Mouse (Mus musculus) midbrain, embryonic 14.5 days (tissue): ENCODE measurements around the gene Vps37d. TPM values are rescaled to one million over a fixed set of nuclear protein-coding genes. Genes with fewer than 3 reads are reported as not detected.

Experiments used
- ATAC-seq: fragments of 200-750 bp; cut with Nextera tagmentation; 2 replicates; pipeline ENCODE4 v1.8.0; 2017; ENCODE audit warnings: moderate number of reproducible peaks, moderate library complexity; ENCODE audit not compliant: low FRiP score, low TSS enrichment
- DNase-seq: peaks from one replicate; pipeline ENCODE4 v3.0.0-alpha.2; 2015
- H3K27ac ChIP-seq: fragments of 300-500 bp; sonication (generic); replicated peaks from 2 replicates; pipeline ENCODE4 v1.5.1; 2014; ENCODE audit warnings: mild to moderate bottlenecking, low read depth, low read length, moderate library complexity
- H3K27me3 ChIP-seq: fragments of 300-500 bp; sonication (generic); 2 replicates; pipeline ENCODE4 v1.6.1; 2014; ENCODE audit warnings: low read length, control low read depth, mixed read lengths; ENCODE audit not compliant: control insufficient read depth, insufficient read depth
- H3K36me3 ChIP-seq: fragments of 300-500 bp; sonication (generic); 2 replicates; pipeline ENCODE4 v1.6.1; 2014; ENCODE audit warnings: low read length, control low read depth; ENCODE audit not compliant: control insufficient read depth, insufficient read depth
- H3K4me1 ChIP-seq: fragments of 300-500 bp; sonication (generic); 2 replicates; pipeline ENCODE4 v1.6.1; 2014; ENCODE audit warnings: mild to moderate bottlenecking, antibody characterized with exemption, low read length, control low read depth; ENCODE audit not compliant: control insufficient read depth, insufficient read depth
- H3K4me2 ChIP-seq: fragments of 300-500 bp; sonication (generic); 2 replicates; pipeline ENCODE4 v1.6.1; 2014; ENCODE audit warnings: mild to moderate bottlenecking, low read length, moderate library complexity
- H3K4me3 ChIP-seq: fragments of 300-500 bp; sonication (generic); replicated peaks from 2 replicates; pipeline ENCODE4 v1.5.1; 2014; ENCODE audit warnings: low read depth, low read length
- H3K9ac ChIP-seq: fragments of 300-500 bp; sonication (generic); replicated peaks from 2 replicates; pipeline ENCODE4 v1.6.1; 2014; ENCODE audit warnings: mild to moderate bottlenecking, low read length, moderate library complexity
- H3K9me3 ChIP-seq: fragments of 300-500 bp; sonication (generic); 2 replicates; pipeline ENCODE4 v1.6.1; 2016; ENCODE audit warnings: low read length, control low read depth, mixed read lengths; ENCODE audit not compliant: control insufficient read depth
- WGBS: fragments of 180-500 bp; shearing (Covaris S2); extraction: QIAGEN DNeasy Blood & Tissue Kit; methylation state at CpG from one replicate; pipeline ENCODE4 v1.1.7; 2014; 5-methylcytosine and 5-hydroxymethylcytosine counted together
- polyA plus RNA-seq: library from polyadenylated mRNA; unstranded; fragments of >200 nt; fragmentation: Nextera tagmentation; extraction: Ambion mirVana; gene quantifications from 2 replicates; pipeline ENCODE4 v1.2.1, GENCODE M21; 2014

Gene Vps37d
- polyA plus RNA-seq, 1 experiment from 2014 or later, result 33.4 TPM

DNA sequence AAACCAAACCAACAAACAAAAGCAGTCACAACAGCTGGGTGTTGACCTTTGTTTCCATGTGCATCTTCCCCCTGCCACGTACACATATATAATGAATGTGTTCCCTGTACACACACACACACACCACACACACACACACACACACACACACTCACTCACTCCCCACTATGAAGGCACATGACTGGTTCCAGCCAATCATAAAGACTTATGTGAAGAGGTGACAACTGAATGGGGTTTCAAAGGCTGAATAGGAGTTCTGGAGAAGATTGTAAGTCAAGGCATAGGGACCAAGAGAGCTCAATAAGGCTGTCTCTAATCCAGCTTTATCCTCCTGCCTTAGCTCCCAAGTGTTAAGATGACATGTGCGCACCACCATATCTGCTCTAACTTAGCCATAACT is 1.5 kb upstream of the Vps37d start:
- Histone ChIP-seq H3K36me3 (peaks cover 14% of the 10 kb centered on the region), H3K9me3 (no peaks in the 10 kb centered on the region), H3K27me3 (no peaks in the 10 kb centered on the region), H3K9ac (no peak overlapping the region), H3K27ac (no peak overlapping the region), H3K4me3 (no peak overlapping the region), H3K4me1 (peaks cover 8% of the 10 kb centered on the region; the same call in 1 of the 2 replicates), H3K4me2 (no peak overlapping the region)
- DNase-seq, result no peak
- ATAC-seq, result no peak
- 98% methylated on average over 2 of the region's 2 CpGs for WGBS

DNA sequence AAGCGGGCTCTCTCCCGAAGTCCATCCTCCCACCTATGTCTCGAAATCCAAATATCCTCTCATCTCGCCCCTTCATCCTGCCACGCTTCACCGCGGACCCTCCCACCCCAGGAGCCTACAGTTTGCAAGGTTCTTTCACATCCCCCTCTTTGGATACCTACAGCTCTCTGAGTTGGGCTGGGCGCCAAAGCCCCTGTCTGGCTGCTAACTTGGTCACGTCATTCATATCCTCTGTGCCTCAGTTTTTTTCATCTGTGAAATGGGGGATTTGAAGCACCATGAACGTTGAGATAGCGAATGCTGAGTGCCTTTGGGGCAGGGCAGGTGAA is 380 bp upstream of the Vps37d start:
- H3K27ac ChIP-seq, result peak overlapping the region; percentile 92; the same call in 1 of the 2 replicates
- H3K4me3 ChIP-seq, result peak overlapping the region; percentile 97
- H3K4me1 ChIP-seq, result peaks cover 8% of the 10 kb centered on the region; the same call in 1 of the 2 replicates
- peak overlapping the region; percentile 78 for H3K4me2 ChIP-seq
- no peak for DNase-seq
- peaks cover 26% of the 10 kb centered on the region for H3K36me3 ChIP-seq
- under 1% methylated on average over 11 of the region's 11 CpGs for WGBS
- no peaks in the 10 kb centered on the region for H3K27me3 ChIP-seq
- ATAC-seq, result peak; percentile 55
- H3K9me3 ChIP-seq, result no peaks in the 10 kb centered on the region
- H3K9ac ChIP-seq, result peak overlapping the region; percentile 100; the same call in 1 of the 2 replicates

DNA sequence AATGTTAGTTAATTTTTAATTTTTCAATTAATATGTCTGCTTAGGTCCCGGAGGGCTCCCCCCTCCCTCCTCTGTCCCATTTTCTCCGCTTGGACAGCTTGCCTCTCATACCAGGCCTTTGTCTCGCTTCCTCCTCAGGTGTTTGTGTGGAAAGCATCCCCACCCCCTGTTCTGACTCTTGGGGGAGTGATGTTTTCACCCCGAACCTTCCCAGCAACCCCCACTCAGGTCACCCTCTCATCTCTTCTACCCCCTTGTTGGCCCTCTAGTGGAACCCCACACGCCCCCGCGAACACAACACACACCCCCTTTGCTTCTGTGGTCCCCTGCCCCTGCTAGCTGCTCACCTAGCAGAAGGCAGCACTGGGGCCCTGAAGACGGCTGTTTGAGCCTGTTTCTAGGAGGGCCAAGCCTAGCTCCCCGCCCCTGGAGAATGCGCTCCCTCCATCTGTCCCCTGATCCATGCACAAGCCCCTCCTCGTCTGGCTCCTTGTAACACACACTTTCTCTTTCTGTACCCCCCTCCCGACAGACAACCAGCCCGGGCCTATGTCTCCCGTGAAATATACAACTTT is 1.0 kb downstream of the Vps37d start:
- peak overlapping the region; percentile 92 for H3K27ac ChIP-seq
- peak; percentile 59 for ATAC-seq
- peaks cover 40% of the 10 kb centered on the region for H3K36me3 ChIP-seq
- H3K4me1 ChIP-seq, result peaks cover 8% of the 10 kb centered on the region; the same call in 1 of the 2 replicates
- peak; percentile 73 for DNase-seq
- H3K27me3 ChIP-seq, result no peaks in the 10 kb centered on the region
- H3K4me3 ChIP-seq, result peak overlapping the region; percentile 97
- H3K4me2 ChIP-seq, result peak overlapping the region; percentile 78
- no peaks in the 10 kb centered on the region for H3K9me3 ChIP-seq
- 15% methylated on average over 14 of the region's 14 CpGs for WGBS
- peak overlapping the region; percentile 100 for H3K9ac ChIP-seq

DNA sequence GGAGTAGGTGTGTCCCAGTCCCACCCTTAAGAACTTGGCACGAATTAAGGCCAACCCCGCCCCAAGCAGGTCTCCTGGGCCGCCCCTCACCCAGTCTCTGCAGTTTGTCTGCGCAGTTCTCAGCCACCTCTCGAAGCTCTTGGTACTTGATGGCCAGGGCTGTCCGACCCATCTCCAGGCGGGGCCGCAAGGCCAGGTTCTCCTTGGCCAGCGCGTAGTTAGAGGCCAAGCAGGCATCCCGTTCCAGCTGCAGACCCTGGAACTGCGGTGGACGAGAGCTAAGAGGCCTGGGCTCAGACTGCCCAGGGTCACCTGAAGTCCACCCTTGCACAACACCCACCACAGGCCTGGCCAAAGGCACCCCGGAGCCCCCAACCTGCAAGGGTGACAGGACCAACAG is 1.7 kb downstream of the Vps37d start:
- Histone ChIP-seq H3K36me3 (peaks cover 44% of the 10 kb centered on the region), H3K9ac (peak overlapping the region; percentile 100), H3K9me3 (no peaks in the 10 kb centered on the region), H3K27me3 (no peaks in the 10 kb centered on the region), H3K27ac (no peak overlapping the region; the same call in 1 of the 2 replicates), H3K4me2 (peak overlapping the region; percentile 78), H3K4me3 (peak overlapping the region; percentile 97), H3K4me1 (peaks cover 8% of the 10 kb centered on the region; the same call in 1 of the 2 replicates)
- DNase-seq (no peak), ATAC-seq (no peak)
- 92% methylated on average over 14 of the region's 14 CpGs for WGBS

DNA sequence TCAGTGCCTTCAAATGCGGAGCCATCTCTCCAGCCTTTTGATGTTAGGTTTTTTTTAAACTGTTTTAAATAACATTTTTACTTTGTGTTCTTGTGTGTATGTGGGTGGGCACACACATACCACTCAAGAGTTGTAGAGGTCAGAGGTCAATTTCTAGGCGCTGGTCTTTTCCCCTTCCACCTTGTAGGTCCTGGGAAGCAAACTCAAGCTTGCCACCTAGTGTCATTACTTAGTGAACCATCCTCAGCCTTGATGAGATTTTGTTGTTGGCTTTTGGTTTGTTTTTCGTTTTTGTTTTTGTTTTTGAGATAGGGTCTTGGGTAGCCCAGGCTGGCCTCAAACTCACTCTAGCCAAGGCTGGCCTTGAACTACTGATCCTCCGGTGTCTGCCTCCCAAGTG is 2.4 kb downstream of the Vps37d start:
- no peak for DNase-seq
- H3K4me3 ChIP-seq, result 0 out of 2 replicates have a peak overlapping the region, but pooled peaks have one; percentile 97
- peaks cover 8% of the 10 kb centered on the region; the same call in 1 of the 2 replicates for H3K4me1 ChIP-seq
- H3K9me3 ChIP-seq, result no peaks in the 10 kb centered on the region
- no peak overlapping the region for H3K27ac ChIP-seq
- WGBS, result 69% methylated on average over 4 of the region's 4 CpGs
- no peak overlapping the region for H3K9ac ChIP-seq
- H3K27me3 ChIP-seq, result no peaks in the 10 kb centered on the region
- H3K4me2 ChIP-seq, result no peak overlapping the region
- no peak for ATAC-seq
- peaks cover 44% of the 10 kb centered on the region for H3K36me3 ChIP-seq

DNA sequence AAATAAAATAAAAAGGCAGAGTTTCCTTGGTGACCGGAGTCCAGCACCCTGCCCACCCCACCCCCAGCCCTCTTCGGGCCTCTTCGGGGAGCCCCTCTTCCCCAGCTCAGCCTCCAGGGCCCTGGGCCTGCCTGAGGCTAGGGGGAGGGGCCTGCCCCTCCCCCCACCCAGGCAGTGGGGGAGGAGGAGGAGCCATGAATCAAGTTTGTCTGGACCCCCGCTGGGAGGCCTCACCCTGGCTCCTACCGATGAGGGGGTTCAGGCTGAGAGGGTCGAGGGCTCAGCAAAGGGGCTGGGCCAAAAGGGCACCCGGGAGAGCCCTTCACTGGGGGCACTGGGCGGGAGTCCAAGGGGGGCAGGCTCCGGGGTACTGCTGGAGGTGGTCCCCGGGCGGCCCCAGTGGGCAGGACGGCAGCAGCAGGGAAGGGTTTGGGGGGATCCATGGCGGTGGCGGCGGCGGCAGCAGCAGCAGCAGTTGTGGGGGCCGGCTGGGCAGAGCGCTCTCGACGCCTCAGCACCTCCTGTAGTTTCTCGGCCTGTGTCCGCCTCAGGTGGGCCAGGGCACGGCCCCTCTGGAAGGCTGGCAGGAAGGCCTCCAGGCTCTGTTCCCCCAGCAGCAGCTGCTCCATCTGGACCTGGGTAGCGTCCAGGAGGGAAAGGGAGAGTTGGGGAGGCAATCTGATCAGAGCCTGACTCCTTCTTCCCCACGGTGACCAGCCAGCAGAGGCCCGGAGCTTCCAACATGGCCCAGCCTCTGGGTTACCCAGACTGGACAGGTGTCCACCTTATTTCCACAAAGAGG is 4.5 kb downstream of the Vps37d start:
- Histone ChIP-seq H3K27ac (no peak overlapping the region), H3K4me1 (peaks cover 8% of the 10 kb centered on the region; the same call in 1 of the 2 replicates), H3K4me2 (no peak overlapping the region), H3K4me3 (no peak overlapping the region), H3K9ac (no peak overlapping the region), H3K27me3 (no peaks in the 10 kb centered on the region), H3K36me3 (peaks cover 44% of the 10 kb centered on the region), H3K9me3 (no peaks in the 10 kb centered on the region)
- WGBS, result 19% methylated on average over 25 of the region's 26 CpGs
- ATAC-seq (no peak), DNase-seq (no peak)

DNA sequence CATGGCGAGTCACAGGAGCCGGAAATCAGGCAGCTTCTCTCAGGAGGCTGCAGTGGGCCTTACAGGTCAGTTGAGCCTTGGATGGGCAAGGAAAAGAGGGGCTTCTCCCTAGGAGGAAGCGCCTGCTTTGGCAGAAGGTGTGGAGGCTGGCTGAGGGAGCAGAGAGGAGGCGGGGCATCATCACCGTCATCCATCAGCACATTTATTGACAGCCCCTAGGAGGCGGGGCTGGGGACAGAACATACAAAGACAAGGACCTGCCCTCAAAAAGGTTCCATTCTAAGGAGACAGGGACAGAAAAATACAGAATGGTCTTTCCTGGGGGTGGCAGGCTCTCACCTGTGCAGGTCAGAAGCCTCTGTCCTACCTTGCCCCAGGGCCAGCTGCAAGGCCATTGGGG is 5.3 kb downstream of the Vps37d start:
- 68% methylated on average over 6 of the region's 6 CpGs for WGBS
- no peak overlapping the region for H3K4me2 ChIP-seq
- H3K36me3 ChIP-seq, result peaks cover 45% of the 10 kb centered on the region
- H3K4me3 ChIP-seq, result no peak overlapping the region
- H3K4me1 ChIP-seq, result peaks cover 8% of the 10 kb centered on the region; the same call in 1 of the 2 replicates
- DNase-seq (no peak), ATAC-seq (no peak)
- H3K27ac ChIP-seq, result no peak overlapping the region
- no peak overlapping the region for H3K9ac ChIP-seq
- no peaks in the 10 kb centered on the region for H3K27me3 ChIP-seq
- H3K9me3 ChIP-seq, result no peaks in the 10 kb centered on the region

DNA sequence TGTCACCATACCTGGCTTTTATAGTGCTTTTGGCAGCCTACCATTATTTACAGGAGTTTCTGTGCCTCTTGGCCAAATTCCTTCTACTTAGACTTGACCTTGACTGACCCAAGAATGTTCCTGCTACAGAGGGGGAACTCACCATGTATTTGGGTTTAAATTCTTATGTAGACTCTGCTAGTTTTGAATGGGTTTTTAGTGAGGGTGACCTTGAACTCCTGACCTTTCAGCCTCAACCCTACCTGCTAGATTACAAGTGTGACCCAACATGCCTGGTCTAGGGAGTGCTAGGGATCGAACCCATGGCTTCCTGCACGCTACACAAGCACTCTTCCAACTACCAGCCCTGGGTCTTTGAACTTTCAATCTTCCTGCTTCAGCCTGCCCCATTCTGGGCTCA is 6.0 kb downstream of the Vps37d start:
- no peak overlapping the region for H3K27ac ChIP-seq
- ATAC-seq (no peak), DNase-seq (no peak)
- peaks cover 51% of the 10 kb centered on the region for H3K36me3 ChIP-seq
- 94% methylated on average over 2 of the region's 2 CpGs for WGBS
- H3K4me1 ChIP-seq, result peaks cover 8% of the 10 kb centered on the region; the same call in 1 of the 2 replicates
- no peaks in the 10 kb centered on the region for H3K9me3 ChIP-seq
- no peaks in the 10 kb centered on the region for H3K27me3 ChIP-seq
- H3K4me2 ChIP-seq, result no peak overlapping the region
- H3K9ac ChIP-seq, result no peak overlapping the region
- no peak overlapping the region for H3K4me3 ChIP-seq
